Mouse (Mus musculus): ENCODE measurements around the gene Cd274. TPM values are rescaled to one million over a fixed set of nuclear protein-coding genes. Genes with fewer than 3 reads are reported as not detected.

Gene Cd274
- polyA plus RNA-seq, 1 experiment from 2014 or later = 0.36 TPM

- Histone ChIP-seq H3K4me2 (ENCODE audit: low read length) (no peak overlapping the region), H3K27ac (replicated peaks in 1 of 2; ENCODE audit: control insufficient read depth in 1 of 2, insufficient read depth in 1 of 2, low read depth in 2 of 2, low read length in 2 of 2) (no peak overlapping the region), H3K4me3 (ENCODE audit: control insufficient read depth in 1 of 2, insufficient read depth in 1 of 2, low read depth in 1 of 2, low read length in 2 of 2) (no peak overlapping the region), H3K36me3 (ENCODE audit: control insufficient read depth, insufficient read depth, low read length) (no peaks in the 10 kb centered on the region), H3K9me3 (ENCODE audit: control insufficient read depth, low read length) (no peaks in the 10 kb centered on the region), H3K9ac (ENCODE audit: low read length) (no peak overlapping the region), H3K4me1 (ENCODE audit: control insufficient read depth in 2 of 2, insufficient read depth in 2 of 2, low read length in 2 of 2) (no peaks in the 10 kb centered on the region), H3K27me3 (ENCODE audit: control insufficient read depth, insufficient read depth, low read length) (no peaks in the 10 kb centered on the region)
- WGBS = 82% methylated on average over 9 of the region's 9 CpGs
- ATAC-seq (ENCODE audit: insufficient number of reproducible peaks, insufficient read depth, low FRiP score, low read depth) = no peak
These were observed 17.2 kb downstream of the Cd274 start for GRCm38 (mm10) chr19:29384412-29384811.

DNA sequence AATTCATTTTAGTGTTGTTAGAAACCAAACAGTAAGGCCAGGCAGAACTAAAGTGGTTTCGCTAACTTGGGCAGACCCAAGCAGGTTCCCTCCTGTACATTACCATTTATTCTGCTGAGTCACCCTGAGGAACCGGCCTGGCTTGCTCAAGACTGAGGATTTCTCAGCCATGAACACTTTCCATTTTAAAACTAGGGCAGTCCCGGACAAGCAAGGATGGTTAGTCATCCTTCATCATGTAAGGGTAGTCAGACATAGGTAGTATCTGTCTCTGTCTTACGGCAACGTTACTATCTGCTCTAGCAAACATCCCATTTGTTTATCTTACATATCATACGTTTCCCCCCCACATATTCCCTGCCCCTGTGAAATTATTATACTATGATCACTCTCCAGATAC is 17.7 kb downstream of the Cd274 start:
- no peaks in the 10 kb centered on the region for H3K9me3 ChIP-seq (ENCODE audit: control insufficient read depth, low read length)
- no peaks in the 10 kb centered on the region for H3K4me1 ChIP-seq (ENCODE audit: control insufficient read depth in 2 of 2, insufficient read depth in 2 of 2, low read length in 2 of 2)
- 75% methylated on average over 6 of the region's 6 CpGs for WGBS
- no peak overlapping the region for H3K4me2 ChIP-seq (ENCODE audit: low read length)
- ATAC-seq (ENCODE audit: insufficient number of reproducible peaks, insufficient read depth, low FRiP score, low read depth) = no peak
- H3K27ac ChIP-seq (replicated peaks in 1 of 2; ENCODE audit: control insufficient read depth in 1 of 2, insufficient read depth in 1 of 2, low read depth in 2 of 2, low read length in 2 of 2) = no peak overlapping the region
- no peaks in the 10 kb centered on the region for H3K27me3 ChIP-seq (ENCODE audit: control insufficient read depth, insufficient read depth, low read length)
- H3K36me3 ChIP-seq (ENCODE audit: control insufficient read depth, insufficient read depth, low read length) = no peaks in the 10 kb centered on the region
- H3K4me3 ChIP-seq (ENCODE audit: control insufficient read depth in 1 of 2, insufficient read depth in 1 of 2, low read depth in 1 of 2, low read length in 2 of 2) = no peak overlapping the region
- no peak overlapping the region for H3K9ac ChIP-seq (ENCODE audit: low read length)

- 74% methylated on average over 4 of the region's 4 CpGs for WGBS
- no peak overlapping the region for H3K4me2 ChIP-seq (ENCODE audit: low read length)
- H3K9ac ChIP-seq (ENCODE audit: low read length) = no peak overlapping the region
- no peaks in the 10 kb centered on the region for H3K4me1 ChIP-seq (ENCODE audit: control insufficient read depth in 2 of 2, insufficient read depth in 2 of 2, low read length in 2 of 2)
- H3K27me3 ChIP-seq (ENCODE audit: control insufficient read depth, insufficient read depth, low read length) = no peaks in the 10 kb centered on the region
- H3K4me3 ChIP-seq (ENCODE audit: control insufficient read depth in 1 of 2, insufficient read depth in 1 of 2, low read depth in 1 of 2, low read length in 2 of 2) = no peak overlapping the region
- ATAC-seq (ENCODE audit: insufficient number of reproducible peaks, insufficient read depth, low FRiP score, low read depth) = no peak
- no peaks in the 10 kb centered on the region for H3K36me3 ChIP-seq (ENCODE audit: control insufficient read depth, insufficient read depth, low read length)
- H3K27ac ChIP-seq (replicated peaks in 1 of 2; ENCODE audit: control insufficient read depth in 1 of 2, insufficient read depth in 1 of 2, low read depth in 2 of 2, low read length in 2 of 2) = no peak overlapping the region
- H3K9me3 ChIP-seq (ENCODE audit: control insufficient read depth, low read length) = no peaks in the 10 kb centered on the region
These were observed 18.6 kb downstream of the Cd274 start for GRCm38 (mm10) chr19:29385822-29386221.

DNA sequence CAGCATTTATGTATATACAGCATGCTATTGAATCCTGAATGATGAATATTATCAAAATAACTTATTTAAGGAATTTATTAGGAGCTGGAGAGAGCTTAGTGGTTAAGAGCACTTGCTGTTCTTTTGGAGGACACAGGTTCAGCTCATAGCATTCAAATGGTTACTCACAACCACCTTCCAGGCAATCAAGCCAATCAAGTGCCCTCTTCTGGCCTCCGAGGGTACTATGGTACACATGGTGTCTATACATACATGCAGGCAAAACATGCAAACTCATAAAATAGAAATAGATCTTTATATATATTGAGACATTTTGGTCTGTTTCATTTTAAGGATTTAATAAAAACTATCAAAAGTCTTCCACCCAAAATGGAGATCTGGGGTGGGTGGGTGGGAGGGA is 21.6 kb downstream of the Cd274 start:
- H3K36me3 ChIP-seq (ENCODE audit: control insufficient read depth, insufficient read depth, low read length) = no peaks in the 10 kb centered on the region
- ATAC-seq (ENCODE audit: insufficient number of reproducible peaks, insufficient read depth, low FRiP score, low read depth) = no peak
- H3K9ac ChIP-seq (ENCODE audit: low read length) = no peak overlapping the region
- WGBS = 80% methylated on average over 1 of the region's 1 CpGs
- no peaks in the 10 kb centered on the region for H3K9me3 ChIP-seq (ENCODE audit: control insufficient read depth, low read length)
- no peaks in the 10 kb centered on the region for H3K4me1 ChIP-seq (ENCODE audit: control insufficient read depth in 2 of 2, insufficient read depth in 2 of 2, low read length in 2 of 2)
- no peak overlapping the region for H3K27ac ChIP-seq (replicated peaks in 1 of 2; ENCODE audit: control insufficient read depth in 1 of 2, insufficient read depth in 1 of 2, low read depth in 2 of 2, low read length in 2 of 2)
- H3K27me3 ChIP-seq (ENCODE audit: control insufficient read depth, insufficient read depth, low read length) = no peaks in the 10 kb centered on the region
- no peak overlapping the region for H3K4me2 ChIP-seq (ENCODE audit: low read length)
- H3K4me3 ChIP-seq (ENCODE audit: control insufficient read depth in 1 of 2, insufficient read depth in 1 of 2, low read depth in 1 of 2, low read length in 2 of 2) = no peak overlapping the region

- Histone ChIP-seq H3K4me3 (ENCODE audit: control insufficient read depth in 1 of 2, insufficient read depth in 1 of 2, low read depth in 1 of 2, low read length in 2 of 2) (no peak overlapping the region), H3K9ac (ENCODE audit: low read length) (no peak overlapping the region), H3K36me3 (ENCODE audit: control insufficient read depth, insufficient read depth, low read length) (no peaks in the 10 kb centered on the region), H3K27ac (replicated peaks in 1 of 2; ENCODE audit: control insufficient read depth in 1 of 2, insufficient read depth in 1 of 2, low read depth in 2 of 2, low read length in 2 of 2) (no peak overlapping the region), H3K4me2 (ENCODE audit: low read length) (no peak overlapping the region), H3K9me3 (ENCODE audit: control insufficient read depth, low read length) (no peaks in the 10 kb centered on the region), H3K27me3 (ENCODE audit: control insufficient read depth, insufficient read depth, low read length) (no peaks in the 10 kb centered on the region), H3K4me1 (ENCODE audit: control insufficient read depth in 2 of 2, insufficient read depth in 2 of 2, low read length in 2 of 2) (no peaks in the 10 kb centered on the region)
- 59% methylated on average over 5 of the region's 5 CpGs for WGBS
- no peak for ATAC-seq (ENCODE audit: insufficient number of reproducible peaks, insufficient read depth, low FRiP score, low read depth)
These were observed 23.2 kb downstream of the Cd274 start for GRCm38 (mm10) chr19:29390483-29390882.

GRCm38 (mm10) chr19:29391279-29391678 is 24.0 kb downstream of the Cd274 start:
- Histone ChIP-seq H3K27me3 (ENCODE audit: control insufficient read depth, insufficient read depth, low read length) (no peaks in the 10 kb centered on the region), H3K4me2 (ENCODE audit: low read length) (no peak overlapping the region), H3K9ac (ENCODE audit: low read length) (no peak overlapping the region), H3K4me1 (ENCODE audit: control insufficient read depth in 2 of 2, insufficient read depth in 2 of 2, low read length in 2 of 2) (no peaks in the 10 kb centered on the region), H3K36me3 (ENCODE audit: control insufficient read depth, insufficient read depth, low read length) (no peaks in the 10 kb centered on the region), H3K4me3 (ENCODE audit: control insufficient read depth in 1 of 2, insufficient read depth in 1 of 2, low read depth in 1 of 2, low read length in 2 of 2) (no peak overlapping the region), H3K9me3 (ENCODE audit: control insufficient read depth, low read length) (no peaks in the 10 kb centered on the region), H3K27ac (replicated peaks in 1 of 2; ENCODE audit: control insufficient read depth in 1 of 2, insufficient read depth in 1 of 2, low read depth in 2 of 2, low read length in 2 of 2) (no peak overlapping the region)
- ATAC-seq (ENCODE audit: insufficient number of reproducible peaks, insufficient read depth, low FRiP score, low read depth) = no peak
- WGBS = 58% methylated on average over 4 of the region's 4 CpGs

- no peaks in the 10 kb centered on the region for H3K36me3 ChIP-seq (ENCODE audit: control insufficient read depth, insufficient read depth, low read length)
- ATAC-seq (ENCODE audit: insufficient number of reproducible peaks, insufficient read depth, low FRiP score, low read depth) = no peak
- H3K27ac ChIP-seq (replicated peaks in 1 of 2; ENCODE audit: control insufficient read depth in 1 of 2, insufficient read depth in 1 of 2, low read depth in 2 of 2, low read length in 2 of 2) = no peak overlapping the region
- H3K4me2 ChIP-seq (ENCODE audit: low read length) = no peak overlapping the region
- no peak overlapping the region for H3K4me3 ChIP-seq (ENCODE audit: control insufficient read depth in 1 of 2, insufficient read depth in 1 of 2, low read depth in 1 of 2, low read length in 2 of 2)
- 0 out of 2 replicates have a peak, but pooled peaks cover 5% of the 10 kb centered on the region for H3K9me3 ChIP-seq (ENCODE audit: control insufficient read depth, low read length)
- H3K27me3 ChIP-seq (ENCODE audit: control insufficient read depth, insufficient read depth, low read length) = no peaks in the 10 kb centered on the region
- no peaks in the 10 kb centered on the region for H3K4me1 ChIP-seq (ENCODE audit: control insufficient read depth in 2 of 2, insufficient read depth in 2 of 2, low read length in 2 of 2)
- H3K9ac ChIP-seq (ENCODE audit: low read length) = no peak overlapping the region
- WGBS = 86% methylated on average over 9 of the region's 9 CpGs
These were observed 26.1 kb downstream of the Cd274 start for GRCm38 (mm10) chr19:29393333-29393732.

GRCm38 (mm10) chr19:29394721-29395120 is 27.5 kb downstream of the Cd274 start:
- H3K9ac ChIP-seq (ENCODE audit: low read length) = no peak overlapping the region
- H3K4me3 ChIP-seq (ENCODE audit: control insufficient read depth in 1 of 2, insufficient read depth in 1 of 2, low read depth in 1 of 2, low read length in 2 of 2) = no peak overlapping the region
- no peaks in the 10 kb centered on the region for H3K27me3 ChIP-seq (ENCODE audit: control insufficient read depth, insufficient read depth, low read length)
- H3K27ac ChIP-seq (replicated peaks in 1 of 2; ENCODE audit: control insufficient read depth in 1 of 2, insufficient read depth in 1 of 2, low read depth in 2 of 2, low read length in 2 of 2) = no peak overlapping the region
- H3K36me3 ChIP-seq (ENCODE audit: control insufficient read depth, insufficient read depth, low read length) = no peaks in the 10 kb centered on the region
- no peak overlapping the region for H3K4me2 ChIP-seq (ENCODE audit: low read length)
- H3K4me1 ChIP-seq (ENCODE audit: control insufficient read depth in 2 of 2, insufficient read depth in 2 of 2, low read length in 2 of 2) = no peaks in the 10 kb centered on the region
- ATAC-seq (ENCODE audit: insufficient number of reproducible peaks, insufficient read depth, low FRiP score, low read depth) = no peak
- WGBS = 92% methylated on average over 2 of the region's 2 CpGs
- 0 out of 2 replicates have a peak, but pooled peaks cover 5% of the 10 kb centered on the region for H3K9me3 ChIP-seq (ENCODE audit: control insufficient read depth, low read length)
